Mouse (Mus musculus) brain, embryonic 14.5 days (tissue): ENCODE results near the gene Panx3.

ENCODE experiments used
- CTCF ChIP-seq: fragments of 200-500 bp; IDR thresholded peaks from 2 replicates; pipeline ENCODE4 v1.5.1; 2012; ENCODE audit warnings: inconsistent platforms, mild to moderate bottlenecking, moderate library complexity, borderline replicate concordance; ENCODE audit not compliant: insufficient read depth, insufficient read length; ENCODE audit errors: extremely low read depth
- POLR2A ChIP-seq: fragments of 200-500 bp; IDR thresholded peaks from 2 replicates; pipeline ENCODE4 v1.6.1; 2012; ENCODE audit warnings: mild to moderate bottlenecking, inconsistent platforms, borderline replicate concordance; ENCODE audit not compliant: poor library complexity, insufficient read depth, insufficient read length, severe bottlenecking; ENCODE audit errors: extremely low read depth

DNA sequence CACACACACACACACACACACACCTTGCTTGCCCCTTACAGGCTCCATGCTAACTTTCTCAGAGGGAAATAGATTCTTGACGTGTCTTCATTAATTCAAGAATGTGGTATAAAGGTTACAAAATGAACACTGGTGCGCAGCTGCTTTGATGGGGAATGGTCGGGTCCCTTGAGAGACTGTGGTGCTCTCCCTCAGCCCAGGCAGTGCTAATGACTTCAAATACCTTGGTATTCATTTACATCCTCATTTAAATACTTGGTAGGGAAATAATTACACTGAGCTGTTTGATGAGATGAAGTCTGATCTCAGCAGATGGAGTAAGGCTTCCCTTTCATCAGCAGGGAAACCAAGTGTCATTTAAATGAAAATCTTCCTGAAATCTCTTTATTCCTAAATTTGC, 43.9 kb downstream of the Panx3 start:
- no peak for TF ChIP-seq POLR2A
- TF ChIP-seq CTCF, result no peak
